Comparison of ENCODE assay signal across 9 mouse cellular contexts in genomic region chr4:63158961-63159592, GRCm38 (mm10). TPM values are rescaled to one million over a fixed set of nuclear protein-coding genes. Genes with fewer than 3 reads are reported as not detected.
DNase-seq lines count a peak whose midpoint lies in the region; ATAC-seq and TF ChIP-seq lines count a peak whose summit lies in the region.
"Had no signal": no experiment of that assay in that cellular context is flagged by ENCODE, and none has a peak within 500 bp of the region (broad histone marks: within the 10 kb centered on the region; RNA-seq: fewer than 3 reads in every experiment).

No protein-coding gene starts in this region.

- DNase-seq in ES-CJ7 (ENCODE audit: low read depth, low spot score) = peak; percentile 76
- DNase-seq in cerebellum, adult 18-20 months = peak; percentile 72 to 74
- DNase-seq in forelimb bud, embryonic 11.5 days (ENCODE audit: low read depth, low spot score) = peak; percentile 85
- DNase-seq in heart, postnatal 4 days = peak; percentile 94
- DNase-seq in layer of hippocampus, adult 2 months (ENCODE audit: low spot score in 2 of 2) = peak; percentile 75 to 87
- peak; percentile 96 for DNase-seq in lung, embryonic 14.5 days
- DNase-seq in retina, adult 2 months (ENCODE audit: low read depth, low spot score) = peak; percentile 43
- DNase-seq in thymus, postnatal 14 days = peak; percentile 91

- H3K36me3 ChIP-seq in lung, embryonic 14.5 days (ENCODE audit: insufficient read depth) = no peaks in the 10 kb centered on the region

- H3K9me3 ChIP-seq in lung, embryonic 14.5 days (ENCODE audit: low read depth, low read length) = no peaks in the 10 kb centered on the region

- H3K9ac ChIP-seq in lung, embryonic 14.5 days = no peak overlapping the region

- no peak overlapping the region for H3K27ac ChIP-seq in layer of hippocampus, adult 2 months
- H3K27ac ChIP-seq in lung, embryonic 14.5 days (ENCODE audit: low read depth) = peak overlapping the region; percentile 9; the same call in 1 of the 2 replicates

- peak; percentile 95 for TF ChIP-seq CTCF in layer of hippocampus, adult 2 months (conservative IDR thresholded peaks at IDR 0.05)
- peak; percentile 96 for TF ChIP-seq CTCF in lung, embryonic 14.5 days (IDR thresholded peaks at IDR 0.05; ENCODE audit: low read depth)

- peak; percentile 87 for ATAC-seq in lung, embryonic 14.5 days (ENCODE audit: insufficient read depth)

- WGBS in lung, embryonic 14.5 days = 10% methylated on average over 5 of the region's 5 CpGs

- no peak overlapping the region for H3K4me2 ChIP-seq in lung, embryonic 14.5 days

- H3K4me1 ChIP-seq in lung, embryonic 14.5 days (ENCODE audit: insufficient read depth) = no peaks in the 10 kb centered on the region

- no peak overlapping the region for H3K4me3 ChIP-seq in layer of hippocampus, adult 2 months
- no peak overlapping the region for H3K4me3 ChIP-seq in lung, embryonic 14.5 days (ENCODE audit: low read depth, low read length)
- H3K4me3 ChIP-seq: erythroblast, embryonic 14.5 days had no signal

- H3K27me3 ChIP-seq in lung, embryonic 14.5 days (ENCODE audit: insufficient read depth, low read length) = no peaks in the 10 kb centered on the region

RNA-seq across cellular contexts. Expression of gene Ambp, which starts 4.5 kb away (rescaled TPM):
- not detected for total RNA-seq in heart, postnatal 4 days (2021)
- total RNA-seq in layer of hippocampus, adult 2 months (2021) = not detected
- 0.47 TPM in 1 of 2 replicates, not detected in the other for polyA plus RNA-seq in lung, embryonic 14.5 days (2014; fragmentation: Nextera tagmentation; extraction: Ambion mirVana)

RNA-seq across cellular contexts. Expression of gene Kif12, which starts 12.9 kb away (rescaled TPM):
- not detected for total RNA-seq in heart, postnatal 4 days (2021)
- total RNA-seq in layer of hippocampus, adult 2 months (2021) = not detected
- polyA plus RNA-seq in lung, embryonic 14.5 days (2014; fragmentation: Nextera tagmentation; extraction: Ambion mirVana) = 8.9 and 11.8 TPM in 2 replicates
- polyA plus RNA-seq: erythroblast, embryonic 14.5 days had no signal

RNA-seq across cellular contexts. Expression of gene Col27a1, which starts 54.7 kb away (rescaled TPM):
- 1 to 10 TPM; 6.5 TPM for total RNA-seq in heart, postnatal 4 days (2021)
- 1 to 10 TPM; 4.1 to 5.1 TPM for total RNA-seq in layer of hippocampus, adult 2 months (2021)
- polyA plus RNA-seq in lung, embryonic 14.5 days (2014; fragmentation: Nextera tagmentation; extraction: Ambion mirVana) = 23.1 and 25.8 TPM in 2 replicates

Comparison
In these comparisons a context has a peak if more than half of its experiments do, and no peak if none do; other contexts are left out.
1. DNase-seq: peak in every context shown above with its lines; median percentile 96 in lung, embryonic 14.5 days; 94 in heart, postnatal 4 days; 91 in thymus, postnatal 14 days; 85 in forelimb bud, embryonic 11.5 days; 81 in layer of hippocampus, adult 2 months; 76 in ES-CJ7; 73 in cerebellum, adult 18-20 months; 43 in retina, adult 2 months.